Mouse (Mus musculus): ENCODE data around the gene Pawr.

Pawr gene

GRCm38 (mm10) chr10:108354726-108355391, 22.9 kb downstream of the Pawr start:
- no peak for DNase-seq (ENCODE audit: low spot score in 2 of 2)

- no peak for DNase-seq (ENCODE audit: low spot score in 2 of 2)
Observed at GRCm38 (mm10) chr10:108355392-108355775, 23.5 kb downstream of the Pawr start.

GRCm38 (mm10) chr10:108356601-108357187, 24.8 kb downstream of the Pawr start:
- no peak for DNase-seq (ENCODE audit: low spot score in 2 of 2)

- DNase-seq (ENCODE audit: low spot score in 2 of 2), result no peak
Observed at GRCm38 (mm10) chr10:108359974-108360373, 28.1 kb downstream of the Pawr start.

GRCm38 (mm10) chr10:108360801-108361200, 28.9 kb downstream of the Pawr start:
- no peak for DNase-seq (ENCODE audit: low spot score in 2 of 2)

GRCm38 (mm10) chr10:108361419-108362155, 29.7 kb downstream of the Pawr start:
- no peak for DNase-seq (ENCODE audit: low spot score in 2 of 2)

- no peak for DNase-seq (ENCODE audit: low spot score in 2 of 2)
Observed at GRCm38 (mm10) chr10:108363932-108364331, 32.0 kb downstream of the Pawr start.

- DNase-seq (ENCODE audit: low spot score in 2 of 2), result no peak
Observed at GRCm38 (mm10) chr10:108364946-108365719, 33.2 kb downstream of the Pawr start.

GRCm38 (mm10) chr10:108366251-108366650, 34.3 kb downstream of the Pawr start:
- DNase-seq (ENCODE audit: low spot score in 2 of 2), result no peak

- DNase-seq (ENCODE audit: low spot score in 2 of 2), result no peak
Observed at GRCm38 (mm10) chr10:108368358-108368757, 36.4 kb downstream of the Pawr start.

GRCm38 (mm10) chr10:108372258-108372657, 40.3 kb downstream of the Pawr start:
- DNase-seq (ENCODE audit: low spot score in 2 of 2), result no peak

GRCm38 (mm10) chr10:108372858-108373257, 40.9 kb downstream of the Pawr start:
- no peak for DNase-seq (ENCODE audit: low spot score in 2 of 2)

GRCm38 (mm10) chr10:108375796-108376195, 43.9 kb downstream of the Pawr start:
- DNase-seq (ENCODE audit: low spot score in 2 of 2), result no peak

GRCm38 (mm10) chr10:108376366-108376765, 44.4 kb downstream of the Pawr start:
- no peak for DNase-seq (ENCODE audit: low spot score in 2 of 2)

- DNase-seq (ENCODE audit: low spot score in 2 of 2), result no peak
Observed at GRCm38 (mm10) chr10:108377369-108377768, 45.4 kb downstream of the Pawr start.

GRCm38 (mm10) chr10:108378062-108378461, 46.1 kb downstream of the Pawr start:
- DNase-seq (ENCODE audit: low spot score in 2 of 2), result no peak

- no peak for DNase-seq (ENCODE audit: low spot score in 2 of 2)
Observed at GRCm38 (mm10) chr10:108378479-108378878, 46.6 kb downstream of the Pawr start.

GRCm38 (mm10) chr10:108380715-108381114, 48.8 kb downstream of the Pawr start:
- DNase-seq (ENCODE audit: low spot score in 2 of 2), result no peak

GRCm38 (mm10) chr10:108384153-108384769, 52.3 kb downstream of the Pawr start:
- no peak for DNase-seq (ENCODE audit: low spot score in 2 of 2)

- no peak for DNase-seq (ENCODE audit: low spot score in 2 of 2)
Observed at GRCm38 (mm10) chr10:108385480-108385955, 53.6 kb downstream of the Pawr start.

GRCm38 (mm10) chr10:108388410-108388915, 56.5 kb downstream of the Pawr start:
- DNase-seq (ENCODE audit: low spot score in 2 of 2), result no peak

Data from frontal cortex, postnatal 25 days (tissue).